Mouse (Mus musculus) E14TG2a.4 (cell line): ENCODE results near the gene Col10a1.

Experiments used
- CTCF ChIP-seq: conservative IDR thresholded peaks from 2 replicates; pipeline ENCODE4 v1.5.1; 2014; ENCODE audit warnings: low read length
- NANOG ChIP-seq: IDR thresholded peaks from 2 replicates; pipeline ENCODE4 v1.6.1; 2014; ENCODE audit warnings: borderline replicate concordance, low read length, mixed read lengths
- POU5F1 ChIP-seq: IDR thresholded peaks from 2 replicates; pipeline ENCODE4 v1.6.1; 2014; ENCODE audit warnings: low read length, borderline replicate concordance

DNA sequence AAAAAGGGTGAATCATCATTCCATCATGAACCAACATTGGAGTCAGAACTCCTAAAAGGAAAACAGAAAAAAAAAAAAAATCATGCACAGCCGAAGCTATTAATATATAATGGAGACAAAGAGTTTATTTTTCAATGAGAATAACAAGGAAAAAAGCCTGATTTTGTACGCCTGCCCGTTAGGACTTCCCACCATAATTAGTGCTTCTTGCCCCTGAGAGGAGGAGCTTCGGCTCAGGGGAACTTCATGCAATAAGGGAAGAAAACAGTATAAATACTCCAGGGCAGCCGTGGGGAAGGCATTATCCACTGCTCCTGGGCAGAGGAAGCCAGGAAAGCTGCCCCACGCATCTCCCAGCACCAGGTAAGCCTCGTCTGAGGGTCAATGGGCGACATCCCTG is at the start of gene Col10a1:
- TF ChIP-seq POU5F1 = no peak
- no peak for TF ChIP-seq CTCF
- no peak for TF ChIP-seq NANOG
